Mouse (Mus musculus) neural tube, embryonic 12.5 days (tissue): Measurements from ENCODE around the gene Gbf1. TPM values are rescaled to one million over a fixed set of nuclear protein-coding genes. Genes with fewer than 3 reads are reported as not detected.

ENCODE experiments used
- ATAC-seq: fragments of 200-750 bp; cut with Nextera tagmentation; 2 replicates; pipeline ENCODE4 v1.8.0; 2017; ENCODE audit warnings: low read depth, mild to moderate bottlenecking, moderate TSS enrichment, moderate library complexity; ENCODE audit not compliant: low FRiP score
- H3K27ac ChIP-seq: fragments of 300-500 bp; sonication (generic); 2 replicates; pipeline ENCODE4 v1.5.1; 2016
- H3K27me3 ChIP-seq: fragments of 300-500 bp; sonication (generic); replicated peaks from 2 replicates; pipeline ENCODE4 v1.6.1; 2016; ENCODE audit warnings: mild to moderate bottlenecking
- H3K36me3 ChIP-seq: fragments of 300-500 bp; sonication (generic); 2 replicates; pipeline ENCODE4 v1.6.1; 2016; ENCODE audit warnings: mild to moderate bottlenecking
- H3K4me1 ChIP-seq: fragments of 300-500 bp; sonication (generic); 2 replicates; pipeline ENCODE4 v1.6.1; 2016
- H3K4me2 ChIP-seq: fragments of 300-500 bp; sonication (generic); replicated peaks from 2 replicates; pipeline ENCODE4 v1.6.1; 2016; ENCODE audit warnings: mild to moderate bottlenecking
- H3K4me3 ChIP-seq: fragments of 300-500 bp; sonication (generic); 2 replicates; pipeline ENCODE4 v1.5.1; 2016
- H3K9ac ChIP-seq: fragments of 300-500 bp; sonication (generic); 2 replicates; pipeline ENCODE4 v1.6.1; 2016; ENCODE audit warnings: mild to moderate bottlenecking
- H3K9me3 ChIP-seq: fragments of 300-500 bp; sonication (generic); 2 replicates; pipeline ENCODE4 v1.6.1; 2016; ENCODE audit warnings: mild to moderate bottlenecking
- WGBS: fragments of 180-500 bp; shearing (Covaris S2); methylation state at CpG from one replicate; pipeline ENCODE4 v1.1.7; 2016; 5-methylcytosine and 5-hydroxymethylcytosine counted together
- polyA plus RNA-seq: library from polyadenylated mRNA; unstranded; fragments of >200 nt; fragmentation: Nextera tagmentation; extraction: Ambion mirVana; gene quantifications from 2 replicates; pipeline ENCODE4 v1.2.1, GENCODE M21; 2016

The Gbf1 gene
- polyA plus RNA-seq, 1 experiment from 2014 or later = 72.8 TPM

- no peak overlapping the region for H3K27ac ChIP-seq
- no peaks in the 10 kb centered on the region for H3K9me3 ChIP-seq
- peaks cover 27% of the 10 kb centered on the region for H3K4me1 ChIP-seq
- no peak overlapping the region; the same call in 1 of the 2 replicates for H3K4me2 ChIP-seq
- ATAC-seq = no peak
- peaks cover 29% of the 10 kb centered on the region for H3K36me3 ChIP-seq
- H3K27me3 ChIP-seq = no peaks in the 10 kb centered on the region
- 45% methylated on average over 7 of the region's 7 CpGs for WGBS
- H3K4me3 ChIP-seq = no peak overlapping the region
- no peak overlapping the region for H3K9ac ChIP-seq
Measured at GRCm38 (mm10) chr19:46332721-46333339, 180.5 kb downstream of the Gbf1 start.

- no peak overlapping the region for H3K4me3 ChIP-seq
- H3K9ac ChIP-seq = no peak overlapping the region
- H3K4me2 ChIP-seq = no peak overlapping the region
- no peak for ATAC-seq
- H3K27me3 ChIP-seq = no peaks in the 10 kb centered on the region
- peaks cover 22% of the 10 kb centered on the region for H3K4me1 ChIP-seq
- H3K36me3 ChIP-seq = peaks cover 29% of the 10 kb centered on the region
- WGBS = 87% methylated on average over 3 of the region's 3 CpGs
- H3K9me3 ChIP-seq = no peaks in the 10 kb centered on the region
- H3K27ac ChIP-seq = no peak overlapping the region
Measured at GRCm38 (mm10) chr19:46333906-46334305, 181.6 kb downstream of the Gbf1 start.

Other genes starting within 250 kb of the Gbf1 start
- gene Armh3, start 154.0 kb upstream of the Gbf1 start, polyA plus RNA-seq = 21.2 and 23.0 TPM in 2 replicates
- 4.3 and 5.2 TPM in 2 replicates for gene Hps6, start 149.0 kb upstream of the Gbf1 start, polyA plus RNA-seq
- 25.6 and 26.2 TPM in 2 replicates for gene Pprc1, start 107.6 kb upstream of the Gbf1 start, polyA plus RNA-seq
- 139 and 144 TPM in 2 replicates for gene Ldb1, start 107.3 kb upstream of the Gbf1 start, polyA plus RNA-seq
- 81.7 and 94.9 TPM in 2 replicates for gene Nolc1, start 76.6 kb upstream of the Gbf1 start, polyA plus RNA-seq
- 0.20 TPM in 1 of 2 replicates, not detected in the other for gene Elovl3, start 20.6 kb upstream of the Gbf1 start, polyA plus RNA-seq
- gene Pitx3, start 4.2 kb upstream of the Gbf1 start, polyA plus RNA-seq = 2.7 and 3.0 TPM in 2 replicates
- 3.9 and 4.0 TPM in 2 replicates for gene Nfkb2, start 151.8 kb downstream of the Gbf1 start, polyA plus RNA-seq
- gene Psd, start 174.6 kb downstream of the Gbf1 start, polyA plus RNA-seq = 29.9 and 31.6 TPM in 2 replicates
- gene Fbxl15, start 175.7 kb downstream of the Gbf1 start, polyA plus RNA-seq = 26.8 and 28.2 TPM in 2 replicates
- gene Cuedc2, start 186.2 kb downstream of the Gbf1 start, polyA plus RNA-seq = 284 and 289 TPM in 2 replicates
- gene Mfsd13a, start 188.6 kb downstream of the Gbf1 start, polyA plus RNA-seq = 8.5 and 9.3 TPM in 2 replicates
- gene 2310034G01Rik, start 197.8 kb downstream of the Gbf1 start, polyA plus RNA-seq = 2.1 and 2.2 TPM in 2 replicates
- 259 and 269 TPM in 2 replicates for gene Actr1a, start 243.2 kb downstream of the Gbf1 start, polyA plus RNA-seq
- gene Sufu, start 244.4 kb downstream of the Gbf1 start, polyA plus RNA-seq = 36.3 and 37.3 TPM in 2 replicates